Mouse (Mus musculus) kidney, postnatal 0 days (tissue): ENCODE data around the gene Emc4. TPM values are rescaled to one million over a fixed set of nuclear protein-coding genes. Genes with fewer than 3 reads are reported as not detected.

Experiments
- ATAC-seq: fragments of 200-750 bp; cut with Nextera tagmentation; replicated peaks from 2 replicates; pipeline ENCODE4 v1.8.0; 2017; ENCODE audit warnings: low read depth, moderate number of reproducible peaks, moderate TSS enrichment, moderate library complexity; ENCODE audit not compliant: low FRiP score
- DNase-seq: peaks from one replicate; pipeline ENCODE4 v3.0.0-alpha.2; 2016; ENCODE audit warnings: low spot score
- H3K27ac ChIP-seq: fragments of 300-500 bp; sonication (generic); 2 replicates; pipeline ENCODE4 v1.5.1; 2014; ENCODE audit warnings: mild to moderate bottlenecking
- H3K27me3 ChIP-seq: fragments of 300-500 bp; sonication (generic); 2 replicates; pipeline ENCODE4 v1.6.1; 2014; ENCODE audit warnings: low read length, mixed read lengths; ENCODE audit not compliant: insufficient read depth
- H3K36me3 ChIP-seq: fragments of 300-500 bp; sonication (generic); 2 replicates; pipeline ENCODE4 v1.6.1; 2014; ENCODE audit warnings: low read length, mixed read lengths; ENCODE audit not compliant: insufficient read depth
- H3K4me1 ChIP-seq: fragments of 300-500 bp; sonication (generic); replicated peaks from 2 replicates; pipeline ENCODE4 v1.6.1; 2014; ENCODE audit warnings: antibody characterized with exemption, low read length, mixed read lengths; ENCODE audit not compliant: insufficient read depth
- H3K4me2 ChIP-seq: fragments of 300-500 bp; sonication (generic); 2 replicates; pipeline ENCODE4 v1.6.1; 2014; ENCODE audit warnings: mild to moderate bottlenecking, low read length, moderate library complexity, mixed read lengths
- H3K4me3 ChIP-seq: fragments of 300-500 bp; sonication (generic); replicated peaks from 2 replicates; pipeline ENCODE4 v1.5.1; 2014; ENCODE audit warnings: low read depth, low read length
- H3K9ac ChIP-seq: fragments of 300-500 bp; sonication (generic); 2 replicates; pipeline ENCODE4 v1.6.1; 2014; ENCODE audit warnings: low read depth, low read length
- H3K9me3 ChIP-seq: fragments of 300-500 bp; sonication (generic); replicated peaks from 2 replicates; pipeline ENCODE4 v1.6.1; 2016; ENCODE audit warnings: low read length, inconsistent platforms, mixed read lengths
- CTCF ChIP-seq: IDR thresholded peaks from 2 replicates; pipeline ENCODE4 v1.5.1; 2016; ENCODE audit warnings: antibody characterized with exemption, low read depth, mild to moderate bottlenecking, moderate library complexity
- WGBS: fragments of 180-500 bp; shearing (Covaris S2); extraction: QIAGEN DNeasy Blood & Tissue Kit; methylation state at CpG from one replicate; pipeline ENCODE4 v1.1.7; 2014; 5-methylcytosine and 5-hydroxymethylcytosine counted together
- polyA plus RNA-seq: library from polyadenylated mRNA; unstranded; fragments of >200 nt; fragmentation: Nextera tagmentation; extraction: Ambion mirVana; gene quantifications from 2 replicates; pipeline ENCODE4 v1.2.1, GENCODE M21; 2015

The Emc4 gene
- polyA plus RNA-seq, 1 experiment from 2014 or later, result 127 TPM

GRCm38 (mm10) chr2:112318905-112319304 is 48.9 kb downstream of the Emc4 start:
- WGBS, result 71% methylated on average over 7 of the region's 7 CpGs
- no peaks in the 10 kb centered on the region for H3K9me3 ChIP-seq
- TF ChIP-seq CTCF, result no peak
- no peaks in the 10 kb centered on the region for H3K36me3 ChIP-seq
- DNase-seq (no peak), ATAC-seq (no peak)
- no peaks in the 10 kb centered on the region for H3K27me3 ChIP-seq
- no peaks in the 10 kb centered on the region for H3K4me1 ChIP-seq
- H3K4me2 ChIP-seq, result no peak overlapping the region
- no peak overlapping the region for H3K27ac ChIP-seq
- no peak overlapping the region for H3K9ac ChIP-seq
- H3K4me3 ChIP-seq, result no peak overlapping the region

- Histone ChIP-seq H3K4me1 (no peaks in the 10 kb centered on the region), H3K9me3 (no peaks in the 10 kb centered on the region), H3K36me3 (no peaks in the 10 kb centered on the region), H3K4me3 (no peak overlapping the region), H3K27me3 (no peaks in the 10 kb centered on the region), H3K27ac (no peak overlapping the region), H3K4me2 (no peak overlapping the region), H3K9ac (no peak overlapping the region)
- 91% methylated on average over 2 of the region's 2 CpGs for WGBS
- DNase-seq (no peak), ATAC-seq (no peak)
- TF ChIP-seq CTCF, result no peak
Observed at GRCm38 (mm10) chr2:112318227-112318626, 49.6 kb downstream of the Emc4 start.

GRCm38 (mm10) chr2:112315638-112316037 is 52.2 kb downstream of the Emc4 start:
- Histone ChIP-seq H3K4me2 (no peak overlapping the region), H3K4me1 (no peaks in the 10 kb centered on the region), H3K36me3 (no peaks in the 10 kb centered on the region), H3K9me3 (no peaks in the 10 kb centered on the region), H3K27ac (no peak overlapping the region), H3K9ac (no peak overlapping the region), H3K27me3 (no peaks in the 10 kb centered on the region), H3K4me3 (no peak overlapping the region)
- DNase-seq (no peak), ATAC-seq (no peak)
- WGBS, result 85% methylated on average over 7 of the region's 7 CpGs
- TF ChIP-seq CTCF, result no peak

Other genes starting within 250 kb of the Emc4 start
- gene Olfr1316, start 233.1 kb downstream of the Emc4 start, polyA plus RNA-seq, result not detected in 2 replicates
- not detected in 2 replicates for gene Olfr1317, start 227.7 kb downstream of the Emc4 start, polyA plus RNA-seq
- 0.10 and 0.11 TPM in 2 replicates for gene Olfr1318, start 213.8 kb downstream of the Emc4 start, polyA plus RNA-seq
- 18.5 and 19.7 TPM in 2 replicates for gene Lpcat4, start 128.6 kb downstream of the Emc4 start, polyA plus RNA-seq
- 0.05 TPM in 2 replicates for gene Nutm1, start 108.7 kb downstream of the Emc4 start, polyA plus RNA-seq
- 232 and 252 TPM in 2 replicates for gene Nop10, start 106.1 kb downstream of the Emc4 start, polyA plus RNA-seq
- 7.8 and 8.7 TPM in 2 replicates for gene Slc12a6, start 102.2 kb downstream of the Emc4 start, polyA plus RNA-seq
- gene Gm21985, start 101.7 kb downstream of the Emc4 start, polyA plus RNA-seq, result not detected in 2 replicates
- 33.8 and 35.2 TPM in 2 replicates for gene Katnbl1, start 11.2 kb upstream of the Emc4 start, polyA plus RNA-seq
- 31.8 and 32.8 TPM in 2 replicates for gene Emc7, start 87.0 kb upstream of the Emc4 start, polyA plus RNA-seq
- gene Chrm5, start 112.7 kb upstream of the Emc4 start, polyA plus RNA-seq, result not detected in 2 replicates
- 5.4 and 6.2 TPM in 2 replicates for gene Aven, start 124.9 kb upstream of the Emc4 start, polyA plus RNA-seq